Mouse (Mus musculus) E14TG2a.4 (cell line): ENCODE data around the gene Vac14.

ENCODE experiments used
- H3K27me3 ChIP-seq: 2 replicates; pipeline ENCODE4 v1.6.1; 2014; ENCODE audit warnings: low read length, control low read depth; ENCODE audit not compliant: insufficient read depth
- H3K36me3 ChIP-seq: 2 replicates; pipeline ENCODE4 v1.6.1; 2014; ENCODE audit warnings: low read length, control low read depth; ENCODE audit not compliant: insufficient read depth
- H3K4me1 ChIP-seq: replicated peaks from 2 replicates; pipeline ENCODE4 v1.6.1; 2014; ENCODE audit warnings: low read depth, low read length, control low read depth
- H3K4me3 ChIP-seq: replicated peaks from 2 replicates; pipeline ENCODE4 v1.5.1; 2014; ENCODE audit warnings: mild to moderate bottlenecking, low read length
- H3K9me3 ChIP-seq: 2 replicates; pipeline ENCODE4 v1.6.1; 2014; ENCODE audit warnings: low read length, control low read depth
- CTCF ChIP-seq: conservative IDR thresholded peaks from 2 replicates; pipeline ENCODE4 v1.5.1; 2014; ENCODE audit warnings: low read length
- NANOG ChIP-seq: IDR thresholded peaks from 2 replicates; pipeline ENCODE4 v1.6.1; 2014; ENCODE audit warnings: borderline replicate concordance, low read length, mixed read lengths
- POU5F1 ChIP-seq: IDR thresholded peaks from 2 replicates; pipeline ENCODE4 v1.6.1; 2014; ENCODE audit warnings: low read length, borderline replicate concordance

Vac14 gene

GRCm38 (mm10) chr8:110669932-110670628 lies 51.7 kb downstream of the Vac14 start:
- H3K27me3 ChIP-seq: no peaks in the 10 kb centered on the region
- H3K36me3 ChIP-seq: peaks cover 87% of the 10 kb centered on the region
- TF ChIP-seq NANOG: no peak
- TF ChIP-seq POU5F1: no peak
- no peak for TF ChIP-seq CTCF
- H3K4me1 ChIP-seq: no peaks in the 10 kb centered on the region
- H3K9me3 ChIP-seq: no peaks in the 10 kb centered on the region
- H3K4me3 ChIP-seq: no peak overlapping the region

- H3K4me1 ChIP-seq: no peaks in the 10 kb centered on the region
- no peak overlapping the region for H3K4me3 ChIP-seq
- H3K27me3 ChIP-seq: no peaks in the 10 kb centered on the region
- TF ChIP-seq NANOG: no peak
- no peak for TF ChIP-seq POU5F1
- TF ChIP-seq CTCF: no peak
- H3K36me3 ChIP-seq: peaks cover 91% of the 10 kb centered on the region
- no peaks in the 10 kb centered on the region for H3K9me3 ChIP-seq
These were observed 52.9 kb downstream of the Vac14 start for GRCm38 (mm10) chr8:110671309-110671708.

GRCm38 (mm10) chr8:110672133-110672532 lies 53.7 kb downstream of the Vac14 start:
- H3K9me3 ChIP-seq: no peaks in the 10 kb centered on the region
- H3K36me3 ChIP-seq: peaks cover 91% of the 10 kb centered on the region
- H3K27me3 ChIP-seq: no peaks in the 10 kb centered on the region
- no peaks in the 10 kb centered on the region for H3K4me1 ChIP-seq
- no peak for TF ChIP-seq POU5F1
- no peak for TF ChIP-seq CTCF
- TF ChIP-seq NANOG: no peak
- H3K4me3 ChIP-seq: no peak overlapping the region

GRCm38 (mm10) chr8:110673168-110673567 lies 54.8 kb downstream of the Vac14 start:
- no peaks in the 10 kb centered on the region for H3K9me3 ChIP-seq
- no peaks in the 10 kb centered on the region for H3K4me1 ChIP-seq
- no peaks in the 10 kb centered on the region for H3K27me3 ChIP-seq
- H3K36me3 ChIP-seq: peaks cover 97% of the 10 kb centered on the region
- no peak for TF ChIP-seq NANOG
- TF ChIP-seq CTCF: no peak
- H3K4me3 ChIP-seq: no peak overlapping the region

- H3K27me3 ChIP-seq: no peaks in the 10 kb centered on the region
- TF ChIP-seq CTCF: no peak
- no peak for TF ChIP-seq NANOG
- no peak for TF ChIP-seq POU5F1
These were observed 56.2 kb downstream of the Vac14 start for GRCm38 (mm10) chr8:110674589-110674988.

GRCm38 (mm10) chr8:110676702-110677101 lies 58.3 kb downstream of the Vac14 start:
- no peaks in the 10 kb centered on the region for H3K4me1 ChIP-seq
- H3K9me3 ChIP-seq: no peaks in the 10 kb centered on the region
- TF ChIP-seq POU5F1 (no peak), CTCF (no peak), NANOG (no peak)
- H3K36me3 ChIP-seq: peaks cover 97% of the 10 kb centered on the region
- H3K4me3 ChIP-seq: no peak overlapping the region
- no peaks in the 10 kb centered on the region for H3K27me3 ChIP-seq

More at GRCm38 (mm10) chr8:110674589-110674988, 56.2 kb downstream of the Vac14 start:
- no peaks in the 10 kb centered on the region for H3K9me3 ChIP-seq
- no peak overlapping the region for H3K4me3 ChIP-seq
- H3K36me3 ChIP-seq: peaks cover 97% of the 10 kb centered on the region
- no peaks in the 10 kb centered on the region for H3K4me1 ChIP-seq

- Histone ChIP-seq H3K9me3 (no peaks in the 10 kb centered on the region), H3K4me1 (no peaks in the 10 kb centered on the region), H3K27me3 (no peaks in the 10 kb centered on the region), H3K36me3 (peaks cover 97% of the 10 kb centered on the region), H3K4me3 (no peak overlapping the region)
- TF ChIP-seq CTCF (no peak), NANOG (no peak), POU5F1 (no peak)
These were observed 58.8 kb downstream of the Vac14 start for GRCm38 (mm10) chr8:110677174-110677660.

- no peaks in the 10 kb centered on the region for H3K9me3 ChIP-seq
- no peaks in the 10 kb centered on the region for H3K27me3 ChIP-seq
- no peaks in the 10 kb centered on the region for H3K4me1 ChIP-seq
- H3K36me3 ChIP-seq: peaks cover 97% of the 10 kb centered on the region
- TF ChIP-seq POU5F1: no peak
- no peak for TF ChIP-seq NANOG
- TF ChIP-seq CTCF: no peak
- H3K4me3 ChIP-seq: no peak overlapping the region
These were observed 60.6 kb downstream of the Vac14 start for GRCm38 (mm10) chr8:110678989-110679388.

GRCm38 (mm10) chr8:110687726-110688125 lies 69.3 kb downstream of the Vac14 start:
- Histone ChIP-seq H3K4me1 (no peaks in the 10 kb centered on the region), H3K36me3 (peaks cover 95% of the 10 kb centered on the region), H3K4me3 (no peak overlapping the region), H3K9me3 (no peaks in the 10 kb centered on the region), H3K27me3 (no peaks in the 10 kb centered on the region)
- TF ChIP-seq CTCF (no peak), NANOG (no peak), POU5F1 (no peak)
